Mouse (Mus musculus) kidney, postnatal 25 days (tissue): ENCODE measurements around the gene Adamtsl1.
A peak's percentile ranks its signal among the peaks of the same experiment; 100 is the strongest.

Experiments used
- DNase-seq, 2 experiments: peaks; one replicate each; pipeline ENCODE4 v3.0.0; 2021; ENCODE audit warnings: mixed read lengths in 2 of 2

Gene Adamtsl1

GRCm38 (mm10) chr4:85677621-85678020 is 163.6 kb downstream of the Adamtsl1 start:
- DNase-seq = no peak

GRCm38 (mm10) chr4:85686160-85686559 is 172.2 kb downstream of the Adamtsl1 start:
- no peak for DNase-seq

- DNase-seq = no peak
Observed at GRCm38 (mm10) chr4:85695237-85695636, 181.3 kb downstream of the Adamtsl1 start.

- no peak for DNase-seq
Observed at GRCm38 (mm10) chr4:85707352-85708057, 193.5 kb downstream of the Adamtsl1 start.

- DNase-seq = no peak
Observed at GRCm38 (mm10) chr4:85709636-85710035, 195.7 kb downstream of the Adamtsl1 start.

GRCm38 (mm10) chr4:85724999-85725398 is 211.0 kb downstream of the Adamtsl1 start:
- no peak for DNase-seq

GRCm38 (mm10) chr4:85727731-85728130 is 213.8 kb downstream of the Adamtsl1 start:
- DNase-seq = no peak

GRCm38 (mm10) chr4:85728416-85728815 is 214.4 kb downstream of the Adamtsl1 start:
- DNase-seq = no peak

GRCm38 (mm10) chr4:85740478-85740877 is 226.5 kb downstream of the Adamtsl1 start:
- DNase-seq = no peak

GRCm38 (mm10) chr4:85741825-85742391 is 227.9 kb downstream of the Adamtsl1 start:
- peak in 1 of 2 experiments; percentile 29 for DNase-seq

GRCm38 (mm10) chr4:85743427-85743826 is 229.5 kb downstream of the Adamtsl1 start:
- DNase-seq = no peak

GRCm38 (mm10) chr4:85762684-85763083 is 248.7 kb downstream of the Adamtsl1 start:
- no peak for DNase-seq

GRCm38 (mm10) chr4:85763161-85764014 is 249.4 kb downstream of the Adamtsl1 start:
- no peak for DNase-seq

GRCm38 (mm10) chr4:85764015-85764450 is 250.1 kb downstream of the Adamtsl1 start:
- DNase-seq = no peak

- no peak for DNase-seq
Observed at GRCm38 (mm10) chr4:85764476-85764875, 250.5 kb downstream of the Adamtsl1 start.

GRCm38 (mm10) chr4:85767666-85768065 is 253.7 kb downstream of the Adamtsl1 start:
- no peak for DNase-seq

- peak; percentile 62 to 72 for DNase-seq
Observed at GRCm38 (mm10) chr4:85768107-85768506, 254.1 kb downstream of the Adamtsl1 start.

- no peak for DNase-seq
Observed at GRCm38 (mm10) chr4:85782511-85782910, 268.5 kb downstream of the Adamtsl1 start.

GRCm38 (mm10) chr4:85783768-85784379 is 269.9 kb downstream of the Adamtsl1 start:
- DNase-seq = no peak

GRCm38 (mm10) chr4:85784428-85784827 is 270.5 kb downstream of the Adamtsl1 start:
- DNase-seq = no peak

- DNase-seq = no peak
Observed at GRCm38 (mm10) chr4:85790226-85790625, 276.3 kb downstream of the Adamtsl1 start.

- DNase-seq = peak; percentile 80 to 88
Observed at GRCm38 (mm10) chr4:85801805-85802204, 287.8 kb downstream of the Adamtsl1 start.

GRCm38 (mm10) chr4:85814418-85814817 is 300.4 kb downstream of the Adamtsl1 start:
- DNase-seq = no peak
